Mouse (Mus musculus): ENCODE results near the gene Omd. TPM values are rescaled to one million over a fixed set of nuclear protein-coding genes. Genes with fewer than 3 reads are reported as not detected.
"Not testable (repeated sequence)": the region's sequence is repeated elsewhere in the genome, so short reads cannot be mapped to it uniquely, and the experiment has no call there.

Gene Omd
- polyA plus RNA-seq, 1 experiment from 2014 or later, result 1.3 TPM

GRCm38 (mm10) chr13:49602541-49602940, 20.3 kb downstream of the Omd start:
- not testable (repeated sequence) for H3K27me3 ChIP-seq (replicated peaks; ENCODE audit: control insufficient read depth, insufficient read depth, low read length); H3K36me3 ChIP-seq (ENCODE audit: control insufficient read depth, insufficient read depth, low read length); ATAC-seq; H3K27ac ChIP-seq (ENCODE audit: low read depth, low read length); H3K4me3 ChIP-seq (ENCODE audit: low read length); H3K4me1 ChIP-seq (ENCODE audit: control insufficient read depth, insufficient read depth, low read depth, low read length); H3K9me3 ChIP-seq (ENCODE audit: control insufficient read depth, low read length); H3K4me2 ChIP-seq (ENCODE audit: low read length); H3K9ac ChIP-seq (ENCODE audit: low read depth, low read length)
- 61% methylated on average over 2 of the region's 2 CpGs for WGBS

- ATAC-seq, result no peak
These were observed 21.3 kb downstream of the Omd start for GRCm38 (mm10) chr13:49603603-49604002.

GRCm38 (mm10) chr13:49607714-49608113, 25.5 kb downstream of the Omd start, which contains the start of gene Ogn:
Gene Ogn (plus strand): TSS chr13:49608046.
- Histone ChIP-seq H3K36me3 (ENCODE audit: control insufficient read depth, insufficient read depth, low read length) (no peaks in the 10 kb centered on the region), H3K27ac (ENCODE audit: low read depth, low read length) (no peak within 1 kb of the TSS), H3K9ac (ENCODE audit: low read depth, low read length) (no peak within 1 kb of the TSS), H3K27me3 (replicated peaks; ENCODE audit: control insufficient read depth, insufficient read depth, low read length) (no peaks in the 10 kb centered on the region), H3K4me3 (ENCODE audit: low read length) (no peak within 1 kb of the TSS), H3K9me3 (ENCODE audit: control insufficient read depth, low read length) (no peaks in the 10 kb centered on the region), H3K4me2 (ENCODE audit: low read length) (no peak within 1 kb of the TSS), H3K4me1 (ENCODE audit: control insufficient read depth, insufficient read depth, low read depth, low read length) (no peaks in the 10 kb centered on the region)
- no peak for ATAC-seq
- 78% methylated on average over 4 of the region's 4 CpGs for WGBS

More at GRCm38 (mm10) chr13:49603603-49604002, 21.3 kb downstream of the Omd start:
- Histone ChIP-seq H3K4me3 (ENCODE audit: low read length) (no peak overlapping the region), H3K36me3 (ENCODE audit: control insufficient read depth, insufficient read depth, low read length) (no peaks in the 10 kb centered on the region), H3K9me3 (ENCODE audit: control insufficient read depth, low read length) (no peaks in the 10 kb centered on the region), H3K4me1 (ENCODE audit: control insufficient read depth, insufficient read depth, low read depth, low read length) (no peaks in the 10 kb centered on the region), H3K27ac (ENCODE audit: low read depth, low read length) (no peak overlapping the region), H3K4me2 (ENCODE audit: low read length) (no peak overlapping the region), H3K27me3 (replicated peaks; ENCODE audit: control insufficient read depth, insufficient read depth, low read length) (no peaks in the 10 kb centered on the region), H3K9ac (ENCODE audit: low read depth, low read length) (no peak overlapping the region)

- H3K27ac ChIP-seq (ENCODE audit: low read depth, low read length), result no peak overlapping the region
- no peaks in the 10 kb centered on the region for H3K4me1 ChIP-seq (ENCODE audit: control insufficient read depth, insufficient read depth, low read depth, low read length)
- no peak for ATAC-seq
- WGBS, result 81% methylated on average over 4 of the region's 4 CpGs
- H3K36me3 ChIP-seq (ENCODE audit: control insufficient read depth, insufficient read depth, low read length), result no peaks in the 10 kb centered on the region
- H3K4me3 ChIP-seq (ENCODE audit: low read length), result no peak overlapping the region
- no peaks in the 10 kb centered on the region for H3K9me3 ChIP-seq (ENCODE audit: control insufficient read depth, low read length)
- H3K4me2 ChIP-seq (ENCODE audit: low read length), result no peak overlapping the region
- H3K9ac ChIP-seq (ENCODE audit: low read depth, low read length), result no peak overlapping the region
- no peaks in the 10 kb centered on the region for H3K27me3 ChIP-seq (replicated peaks; ENCODE audit: control insufficient read depth, insufficient read depth, low read length)
These were observed 26.5 kb downstream of the Omd start for GRCm38 (mm10) chr13:49608589-49609322.

GRCm38 (mm10) chr13:49617021-49617420, 34.8 kb downstream of the Omd start:
- Histone ChIP-seq H3K9ac (ENCODE audit: low read depth, low read length) (no peak overlapping the region), H3K4me2 (ENCODE audit: low read length) (no peak overlapping the region), H3K9me3 (ENCODE audit: control insufficient read depth, low read length) (no peaks in the 10 kb centered on the region), H3K27me3 (replicated peaks; ENCODE audit: control insufficient read depth, insufficient read depth, low read length) (no peaks in the 10 kb centered on the region), H3K27ac (ENCODE audit: low read depth, low read length) (no peak overlapping the region), H3K4me3 (ENCODE audit: low read length) (no peak overlapping the region), H3K4me1 (ENCODE audit: control insufficient read depth, insufficient read depth, low read depth, low read length) (no peaks in the 10 kb centered on the region), H3K36me3 (ENCODE audit: control insufficient read depth, insufficient read depth, low read length) (no peaks in the 10 kb centered on the region)
- no peak for ATAC-seq
- WGBS, result 97% methylated on average over 3 of the region's 3 CpGs

- Histone ChIP-seq H3K9ac (ENCODE audit: low read depth, low read length) (no peak overlapping the region), H3K27ac (ENCODE audit: low read depth, low read length) (no peak overlapping the region), H3K27me3 (replicated peaks; ENCODE audit: control insufficient read depth, insufficient read depth, low read length) (no peaks in the 10 kb centered on the region), H3K4me2 (ENCODE audit: low read length) (no peak overlapping the region), H3K4me3 (ENCODE audit: low read length) (no peak overlapping the region), H3K4me1 (ENCODE audit: control insufficient read depth, insufficient read depth, low read depth, low read length) (no peaks in the 10 kb centered on the region), H3K36me3 (ENCODE audit: control insufficient read depth, insufficient read depth, low read length) (no peaks in the 10 kb centered on the region), H3K9me3 (ENCODE audit: control insufficient read depth, low read length) (no peaks in the 10 kb centered on the region)
- no peak for ATAC-seq
These were observed 36.1 kb downstream of the Omd start for GRCm38 (mm10) chr13:49618365-49618764.

GRCm38 (mm10) chr13:49623216-49623615, 41.0 kb downstream of the Omd start:
- Histone ChIP-seq H3K9me3 (ENCODE audit: control insufficient read depth, low read length) (no peaks in the 10 kb centered on the region), H3K36me3 (ENCODE audit: control insufficient read depth, insufficient read depth, low read length) (no peaks in the 10 kb centered on the region), H3K27me3 (replicated peaks; ENCODE audit: control insufficient read depth, insufficient read depth, low read length) (no peaks in the 10 kb centered on the region), H3K4me2 (ENCODE audit: low read length) (no peak overlapping the region), H3K9ac (ENCODE audit: low read depth, low read length) (no peak overlapping the region), H3K4me1 (ENCODE audit: control insufficient read depth, insufficient read depth, low read depth, low read length) (no peaks in the 10 kb centered on the region), H3K4me3 (ENCODE audit: low read length) (no peak overlapping the region), H3K27ac (ENCODE audit: low read depth, low read length) (no peak overlapping the region)
- WGBS, result 85% methylated on average over 1 of the region's 1 CpGs
- no peak for ATAC-seq

GRCm38 (mm10) chr13:49628167-49628566, 45.9 kb downstream of the Omd start:
- H3K4me1 ChIP-seq (ENCODE audit: control insufficient read depth, insufficient read depth, low read depth, low read length), result no peaks in the 10 kb centered on the region
- no peak overlapping the region for H3K4me3 ChIP-seq (ENCODE audit: low read length)
- H3K9ac ChIP-seq (ENCODE audit: low read depth, low read length), result no peak overlapping the region
- no peaks in the 10 kb centered on the region for H3K36me3 ChIP-seq (ENCODE audit: control insufficient read depth, insufficient read depth, low read length)
- H3K9me3 ChIP-seq (ENCODE audit: control insufficient read depth, low read length), result no peaks in the 10 kb centered on the region
- H3K4me2 ChIP-seq (ENCODE audit: low read length), result no peak overlapping the region
- no peak overlapping the region for H3K27ac ChIP-seq (ENCODE audit: low read depth, low read length)
- no peak for ATAC-seq
- H3K27me3 ChIP-seq (replicated peaks; ENCODE audit: control insufficient read depth, insufficient read depth, low read length), result no peaks in the 10 kb centered on the region

- ATAC-seq, result no peak
- Histone ChIP-seq H3K4me2 (ENCODE audit: low read length) (no peak overlapping the region), H3K9me3 (ENCODE audit: control insufficient read depth, low read length) (no peaks in the 10 kb centered on the region), H3K4me1 (ENCODE audit: control insufficient read depth, insufficient read depth, low read depth, low read length) (no peaks in the 10 kb centered on the region), H3K4me3 (ENCODE audit: low read length) (no peak overlapping the region), H3K36me3 (ENCODE audit: control insufficient read depth, insufficient read depth, low read length) (no peaks in the 10 kb centered on the region), H3K27me3 (replicated peaks; ENCODE audit: control insufficient read depth, insufficient read depth, low read length) (no peaks in the 10 kb centered on the region), H3K9ac (ENCODE audit: low read depth, low read length) (no peak overlapping the region), H3K27ac (ENCODE audit: low read depth, low read length) (no peak overlapping the region)
- WGBS, result 92% methylated on average over 2 of the region's 2 CpGs
These were observed 46.8 kb downstream of the Omd start for GRCm38 (mm10) chr13:49629076-49629475.
